Mouse (Mus musculus) brain, adult 2 months (tissue): Measurements from ENCODE around the gene Prrc2b.
A peak's percentile ranks its signal among the peaks of the same experiment; 100 is the strongest.

ENCODE experiments used
- DNase-seq: peaks from one replicate; pipeline ENCODE4 v3.0.0; 2011; ENCODE audit warnings: low read depth, low spot score

The Prrc2b gene

DNA sequence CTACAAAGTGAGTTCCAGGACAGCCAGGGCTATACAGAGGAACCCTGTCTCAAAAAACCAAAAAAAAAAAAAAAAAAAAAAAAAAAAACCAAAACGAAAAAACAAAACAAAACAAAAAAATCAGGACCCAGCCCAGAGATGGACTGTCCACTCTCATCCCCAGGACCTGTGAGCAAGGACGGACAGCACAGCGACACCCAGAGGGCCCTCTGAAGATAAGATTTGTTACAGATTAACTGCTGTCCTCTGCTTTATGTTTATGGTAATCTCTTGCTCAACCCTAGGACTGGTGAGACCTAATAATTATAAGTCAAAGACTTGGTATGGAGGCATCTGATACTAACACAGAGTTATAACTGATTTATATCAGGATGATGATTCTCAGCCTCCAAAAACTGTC is 124.9 kb downstream of the Prrc2b start:
- no peak for DNase-seq

DNA sequence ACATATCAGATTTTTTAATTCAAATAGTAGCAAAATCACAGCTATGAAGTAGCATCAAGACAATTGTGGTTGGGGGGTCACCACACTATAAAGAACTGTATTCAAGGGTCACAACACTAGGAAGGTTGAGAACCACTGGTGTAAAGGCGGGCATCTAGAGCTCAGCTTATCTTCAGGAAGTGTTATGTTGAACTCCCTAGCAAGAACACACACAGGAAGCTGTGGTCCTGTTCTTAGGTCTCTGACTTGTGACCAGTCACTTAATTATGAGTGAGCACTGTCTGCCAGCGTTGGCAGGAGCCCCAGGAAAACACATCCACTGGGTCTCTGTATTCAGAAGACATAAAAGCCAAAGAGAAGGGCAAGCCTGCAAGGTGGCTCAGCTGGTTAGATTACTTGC is 131.4 kb downstream of the Prrc2b start:
- no peak for DNase-seq

DNA sequence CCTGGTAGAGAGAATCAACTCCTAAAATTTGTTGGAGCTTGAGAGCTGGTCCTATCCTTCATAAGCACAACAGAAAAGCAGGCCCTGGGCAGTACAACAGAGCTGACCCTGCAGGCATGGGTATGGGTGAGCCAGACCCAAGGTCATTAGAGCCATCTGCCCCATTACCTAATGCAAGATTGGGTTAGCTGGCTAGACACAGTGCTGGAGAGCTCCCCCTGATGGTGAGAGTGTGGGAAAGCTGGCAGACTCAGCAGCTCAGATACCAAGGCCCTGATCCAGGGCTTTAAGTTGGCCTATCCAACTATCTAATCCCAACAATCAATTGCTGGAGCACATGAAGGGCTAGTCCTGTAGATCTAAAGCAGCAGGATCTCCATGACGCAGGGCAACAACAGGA is 131.8 kb downstream of the Prrc2b start:
- peak; percentile 79 for DNase-seq

DNA sequence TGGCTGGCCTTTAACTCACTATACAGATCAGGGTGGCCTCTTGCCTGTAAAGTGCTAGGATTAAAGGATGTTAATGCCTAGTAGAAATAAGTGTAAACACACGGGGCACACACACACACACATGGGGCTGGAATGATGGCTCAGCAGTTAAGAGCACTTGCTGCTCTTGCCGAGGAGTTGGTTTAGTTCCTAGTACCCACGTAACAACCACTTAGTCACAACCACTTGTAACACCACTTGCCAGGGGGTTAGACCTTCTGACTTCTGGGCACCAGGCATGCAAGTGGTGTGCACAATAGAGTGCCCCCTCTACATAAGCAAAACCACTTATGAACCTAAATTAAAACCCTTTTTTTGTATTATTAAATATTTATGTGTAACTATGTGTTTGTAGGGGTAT is 133.1 kb downstream of the Prrc2b start:
- no peak for DNase-seq
